19 mouse cellular contexts compared by ENCODE assay signal in the genomic region with DNA sequence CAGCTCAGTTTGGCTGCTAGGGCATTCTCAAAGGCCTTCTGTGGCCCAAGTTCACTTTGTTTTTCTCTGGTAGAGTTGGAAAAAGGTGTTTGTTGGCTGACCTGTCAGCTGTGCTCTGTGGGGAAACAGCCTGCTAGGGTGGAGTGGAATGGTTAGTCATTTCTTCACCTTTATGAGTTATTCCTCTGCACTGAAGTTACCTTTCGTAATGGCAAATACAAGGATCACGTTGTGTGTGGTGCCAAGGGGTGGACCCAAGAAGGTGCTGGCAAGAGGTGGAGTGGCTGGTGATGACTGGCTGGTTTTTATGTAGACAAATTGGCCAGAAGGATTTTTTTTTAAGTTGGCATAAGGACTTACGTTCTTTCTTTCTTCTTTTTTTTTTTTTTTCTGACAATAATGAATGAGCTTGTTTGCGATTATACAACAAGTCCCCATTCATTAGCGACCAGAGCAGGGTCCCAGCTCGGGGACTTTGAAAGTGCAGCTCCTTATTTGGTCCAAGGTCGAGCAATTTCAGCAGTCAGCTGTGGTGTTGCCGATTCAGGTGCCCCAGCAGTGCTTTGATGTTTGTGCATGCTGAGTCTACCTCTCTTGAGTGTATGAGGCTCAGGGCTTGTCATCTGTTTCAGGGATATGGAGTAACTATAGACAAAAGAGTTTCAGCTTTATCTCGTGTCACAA. TPM values are rescaled to one million over a fixed set of nuclear protein-coding genes. Genes with fewer than 3 reads are reported as not detected.
DNase-seq lines count a peak whose midpoint lies in the region; ATAC-seq and TF ChIP-seq lines count a peak whose summit lies in the region.
"Had no signal": no experiment of that assay in that cellular context is flagged by ENCODE, and none has a peak within 500 bp of the region (broad histone marks: within the 10 kb centered on the region; RNA-seq: fewer than 3 reads in every experiment).

No protein-coding gene starts in this region.

- no peak for TF ChIP-seq POLR2A in liver, adult 2 months (IDR thresholded peaks at IDR 0.05; ENCODE audit: extremely low read depth, insufficient read depth, low read length)

- no peak overlapping the region for H3K4me3 ChIP-seq in kidney, embryonic 16.5 days (ENCODE audit: low read length)
- no peak overlapping the region for H3K4me3 ChIP-seq in liver, adult 2 months (ENCODE audit: insufficient read depth, low read depth, low read length)
- no peak overlapping the region for H3K4me3 ChIP-seq in liver, embryonic 12.5 days
- no peak overlapping the region for H3K4me3 ChIP-seq in limb, embryonic 12.5 days (replicated peaks)
- H3K4me3 ChIP-seq: hindbrain, embryonic 12.5 days; lung, embryonic 15.5 days; midbrain, embryonic 12.5 days had no signal

- WGBS in kidney, embryonic 16.5 days, result 71% methylated on average over 9 of the region's 9 CpGs
- WGBS in liver, adult 2 months, result 23% methylated on average over 9 of the region's 9 CpGs
- 58% methylated on average over 9 of the region's 9 CpGs for WGBS in liver, embryonic 12.5 days (ENCODE audit: insufficient replicate concordance)
- 54% methylated on average over 9 of the region's 9 CpGs for WGBS in limb, embryonic 12.5 days

- H3K27ac ChIP-seq in kidney, embryonic 16.5 days (ENCODE audit: low read length), result no peak overlapping the region
- H3K27ac ChIP-seq in liver, adult 2 months (replicated peaks; ENCODE audit: insufficient read depth, low read depth, low read length), result peak overlapping the region; percentile 40
- H3K27ac ChIP-seq in liver, embryonic 12.5 days, result no peak overlapping the region
- peak overlapping the region; percentile 26; the same call in 1 of the 2 replicates for H3K27ac ChIP-seq in limb, embryonic 12.5 days
- H3K27ac ChIP-seq: hindbrain, embryonic 12.5 days; kidney, postnatal 0 days; lung, embryonic 15.5 days; midbrain, embryonic 12.5 days had no signal

- H3K36me3 ChIP-seq in kidney, embryonic 16.5 days (ENCODE audit: insufficient read depth, low read length), result no peaks in the 10 kb centered on the region
- no peaks in the 10 kb centered on the region for H3K36me3 ChIP-seq in liver, adult 2 months (ENCODE audit: control insufficient read depth, insufficient read depth, low read length)
- H3K36me3 ChIP-seq in liver, embryonic 12.5 days, result no peaks in the 10 kb centered on the region
- H3K36me3 ChIP-seq in limb, embryonic 12.5 days, result no peaks in the 10 kb centered on the region
- H3K36me3 ChIP-seq: hindbrain, embryonic 12.5 days; lung, embryonic 15.5 days; midbrain, embryonic 12.5 days had no signal

- no peaks in the 10 kb centered on the region for H3K79me2 ChIP-seq in liver, adult 2 months (ENCODE audit: control insufficient read depth, insufficient read depth, low read length)

- no peak for TF ChIP-seq CTCF in liver, adult 2 months (IDR thresholded peaks at IDR 0.05; ENCODE audit: low read depth, low read length)

- no peak overlapping the region for H3K9ac ChIP-seq in kidney, embryonic 16.5 days (replicated peaks; ENCODE audit: low read length)
- H3K9ac ChIP-seq in liver, adult 2 months (ENCODE audit: low read depth, low read length), result no peak overlapping the region
- no peak overlapping the region for H3K9ac ChIP-seq in liver, embryonic 12.5 days
- H3K9ac ChIP-seq in limb, embryonic 12.5 days (replicated peaks), result no peak overlapping the region
- H3K9ac ChIP-seq: hindbrain, embryonic 12.5 days; lung, embryonic 15.5 days; midbrain, embryonic 12.5 days had no signal

- peak; percentile 44 for DNase-seq in kidney, adult 18-20 months
- peak; percentile 99 for DNase-seq in liver, adult 2 months (ENCODE audit: extremely low read depth, low read depth, low spot score)
- no peak for DNase-seq in thymus, postnatal 10 days (ENCODE audit: low spot score in 2 of 2)
- DNase-seq: cerebellum, adult 2 months; gastrocnemius, postnatal 25 days; right cerebral cortex, postnatal 25 days; thymus, adult 2 months had no signal

- no peaks in the 10 kb centered on the region for H3K27me3 ChIP-seq in kidney, embryonic 16.5 days (ENCODE audit: insufficient read depth, low read length)
- no peaks in the 10 kb centered on the region for H3K27me3 ChIP-seq in liver, adult 2 months (ENCODE audit: control insufficient read depth, insufficient read depth, low read length)
- no peaks in the 10 kb centered on the region for H3K27me3 ChIP-seq in liver, embryonic 12.5 days (replicated peaks)
- no peaks in the 10 kb centered on the region for H3K27me3 ChIP-seq in limb, embryonic 12.5 days
- H3K27me3 ChIP-seq: hindbrain, embryonic 12.5 days; lung, embryonic 15.5 days; midbrain, embryonic 12.5 days had no signal

- H3K4me1 ChIP-seq in kidney, embryonic 16.5 days (ENCODE audit: insufficient read depth, low read length), result no peaks in the 10 kb centered on the region
- peaks cover 6% of the 10 kb centered on the region for H3K4me1 ChIP-seq in liver, adult 2 months (ENCODE audit: control insufficient read depth, insufficient read depth, low read length)
- peaks cover 17% of the 10 kb centered on the region; the same call in 1 of the 2 replicates for H3K4me1 ChIP-seq in liver, embryonic 12.5 days
- H3K4me1 ChIP-seq in limb, embryonic 12.5 days (replicated peaks), result 0 out of 2 replicates have a peak, but pooled peaks cover 5% of the 10 kb centered on the region
- H3K4me1 ChIP-seq: hindbrain, embryonic 12.5 days; lung, embryonic 15.5 days; midbrain, embryonic 12.5 days had no signal

- ATAC-seq in kidney, embryonic 16.5 days (ENCODE audit: low FRiP score, low TSS enrichment), result no peak
- ATAC-seq in liver, embryonic 12.5 days, result no peak
- ATAC-seq in limb, embryonic 12.5 days (ENCODE audit: insufficient number of reproducible peaks, insufficient read depth, low FRiP score, low TSS enrichment, low read depth), result peak; percentile 37; the same call in 1 of the 2 replicates
- no peak for ATAC-seq in monocyte, adult 5-6 weeks (replicated peaks; ENCODE audit: insufficient number of reproducible peaks, low FRiP score, low TSS enrichment, poor library complexity, severe bottlenecking)
- ATAC-seq: CD4-positive, CD25-positive, alpha-beta regulatory T cell, adult 4 months had no signal

- no peak overlapping the region for H3K4me2 ChIP-seq in kidney, embryonic 16.5 days (replicated peaks; ENCODE audit: low read depth, low read length)
- no peak overlapping the region for H3K4me2 ChIP-seq in liver, embryonic 12.5 days
- H3K4me2 ChIP-seq in limb, embryonic 12.5 days, result no peak overlapping the region
- H3K4me2 ChIP-seq: hindbrain, embryonic 12.5 days; lung, embryonic 15.5 days; midbrain, embryonic 12.5 days had no signal

- no peaks in the 10 kb centered on the region for H3K9me3 ChIP-seq in kidney, embryonic 16.5 days (ENCODE audit: low read length)
- H3K9me3 ChIP-seq in liver, embryonic 12.5 days (replicated peaks), result no peaks in the 10 kb centered on the region
- no peaks in the 10 kb centered on the region for H3K9me3 ChIP-seq in limb, embryonic 12.5 days
- H3K9me3 ChIP-seq: hindbrain, embryonic 12.5 days; lung, embryonic 15.5 days; midbrain, embryonic 12.5 days had no signal

RNA-seq across cellular contexts. Expression of gene Gm5426, which starts 10.5 kb away (rescaled TPM):
- not detected in 2 replicates for polyA plus RNA-seq in kidney, embryonic 16.5 days (2015; fragmentation: Nextera tagmentation; extraction: Ambion mirVana)
- not detected in 2 replicates for total RNA-seq in liver, adult 2 months (2014; rRNA removed)
- polyA plus RNA-seq in liver, adult 2 months (2012; rRNA removed), result not detected in 2 replicates
- polyA plus RNA-seq in liver, embryonic 12.5 days (2016; fragmentation: Nextera tagmentation; extraction: Ambion mirVana), result not detected in 2 replicates
- not detected in 2 replicates for polyA plus RNA-seq in limb, embryonic 12.5 days (2016; fragmentation: Nextera tagmentation; extraction: Ambion mirVana)
- total RNA-seq in monocyte, adult 5-6 weeks (2017), result not detected in 3 replicates
- total RNA-seq: gastrocnemius, postnatal 25 days; left cerebral cortex, postnatal 36 days had no signal
- polyA plus RNA-seq: brain, embryonic 14.5 days; CD4-positive, CD25-positive, alpha-beta regulatory T cell, adult 4 months; cerebellum, adult 2 months; heart, embryonic 14.5 days; hindbrain, embryonic 12.5 days; kidney, postnatal 0 days; lung, embryonic 15.5 days; midbrain, embryonic 12.5 days; thymus, adult 2 months had no signal

Comparison
In these comparisons a context has a peak if more than half of its experiments do, and no peak if none do; other contexts are left out.
1. H3K27ac ChIP-seq: peak in liver, adult 2 months (single experiment) and limb, embryonic 12.5 days (single experiment); none in kidney, embryonic 16.5 days (single experiment) and liver, embryonic 12.5 days (single experiment).
2. DNase-seq: peak in kidney, adult 18-20 months (single experiment) and liver, adult 2 months (single experiment); none in thymus, postnatal 10 days (0 of 2).